Mouse (Mus musculus) neural tube, embryonic 15.5 days (tissue): ENCODE data around the gene Unc45a. TPM values are rescaled to one million over a fixed set of nuclear protein-coding genes. Genes with fewer than 3 reads are reported as not detected.

Source experiments
- ATAC-seq: fragments of 200-750 bp; cut with Nextera tagmentation; 2 replicates; pipeline ENCODE4 v1.8.0; 2017; ENCODE audit warnings: mild to moderate bottlenecking, moderate TSS enrichment, moderate library complexity; ENCODE audit not compliant: low FRiP score
- H3K27ac ChIP-seq: fragments of 300-500 bp; sonication (generic); replicated peaks from 2 replicates; pipeline ENCODE4 v1.5.1; 2015; ENCODE audit warnings: mild to moderate bottlenecking, inconsistent platforms
- H3K27me3 ChIP-seq: fragments of 300-500 bp; sonication (generic); replicated peaks from 2 replicates; pipeline ENCODE4 v1.6.1; 2015; ENCODE audit warnings: inconsistent platforms
- H3K36me3 ChIP-seq: fragments of 300-500 bp; sonication (generic); 2 replicates; pipeline ENCODE4 v1.6.1; 2015; ENCODE audit warnings: inconsistent platforms
- H3K4me1 ChIP-seq: fragments of 300-500 bp; sonication (generic); 2 replicates; pipeline ENCODE4 v1.6.1; 2015; ENCODE audit warnings: inconsistent platforms
- H3K4me2 ChIP-seq: fragments of 300-500 bp; sonication (generic); 2 replicates; pipeline ENCODE4 v1.6.1; 2015; ENCODE audit warnings: inconsistent platforms, mild to moderate bottlenecking, moderate library complexity
- H3K4me3 ChIP-seq: fragments of 300-500 bp; sonication (generic); replicated peaks from 2 replicates; pipeline ENCODE4 v1.5.1; 2015; ENCODE audit warnings: mild to moderate bottlenecking, inconsistent platforms
- H3K9ac ChIP-seq: fragments of 300-500 bp; sonication (generic); replicated peaks from 2 replicates; pipeline ENCODE4 v1.6.1; 2015; ENCODE audit warnings: mild to moderate bottlenecking, inconsistent platforms
- H3K9me3 ChIP-seq: fragments of 300-500 bp; sonication (generic); replicated peaks from 2 replicates; pipeline ENCODE4 v1.6.1; 2016; ENCODE audit warnings: inconsistent platforms
- WGBS: fragments of 180-500 bp; shearing (Covaris S2); methylation state at CpG from one replicate; pipeline ENCODE4 v1.1.7; 2015; ENCODE audit warnings: mixed read lengths; 5-methylcytosine and 5-hydroxymethylcytosine counted together
- polyA plus RNA-seq: library from polyadenylated mRNA; unstranded; fragments of >200 nt; fragmentation: Nextera tagmentation; extraction: Ambion mirVana; gene quantifications from 2 replicates; pipeline ENCODE4 v1.2.1, GENCODE M21; 2015

The Unc45a gene
- polyA plus RNA-seq, 1 experiment from 2014 or later, result 59.0 TPM

GRCm38 (mm10) chr7:80373850-80374249 lies 33.0 kb upstream of the Unc45a start:
- no peak overlapping the region for H3K4me3 ChIP-seq
- peaks cover 26% of the 10 kb centered on the region for H3K4me1 ChIP-seq
- no peak for ATAC-seq
- H3K9ac ChIP-seq, result no peak overlapping the region
- no peak overlapping the region for H3K4me2 ChIP-seq
- H3K27ac ChIP-seq, result 0 out of 2 replicates have a peak overlapping the region, but pooled peaks have one; percentile 6
- H3K9me3 ChIP-seq, result no peaks in the 10 kb centered on the region
- H3K36me3 ChIP-seq, result no peaks in the 10 kb centered on the region
- H3K27me3 ChIP-seq, result no peaks in the 10 kb centered on the region
- WGBS, result 72% methylated on average over 12 of the region's 12 CpGs

GRCm38 (mm10) chr7:80373352-80373751 lies 32.5 kb upstream of the Unc45a start:
- no peak overlapping the region for H3K4me3 ChIP-seq
- peaks cover 29% of the 10 kb centered on the region for H3K4me1 ChIP-seq
- no peak overlapping the region for H3K27ac ChIP-seq
- no peaks in the 10 kb centered on the region for H3K9me3 ChIP-seq
- H3K4me2 ChIP-seq, result no peak overlapping the region
- H3K36me3 ChIP-seq, result peaks cover 4% of the 10 kb centered on the region
- no peaks in the 10 kb centered on the region for H3K27me3 ChIP-seq
- 83% methylated on average over 4 of the region's 4 CpGs for WGBS
- H3K9ac ChIP-seq, result no peak overlapping the region
- no peak for ATAC-seq

- no peak overlapping the region for H3K27ac ChIP-seq
- H3K4me2 ChIP-seq, result no peak overlapping the region
- H3K4me1 ChIP-seq, result peaks cover 29% of the 10 kb centered on the region
- H3K9ac ChIP-seq, result no peak overlapping the region
- peaks cover 11% of the 10 kb centered on the region for H3K36me3 ChIP-seq
- H3K27me3 ChIP-seq, result no peaks in the 10 kb centered on the region
- 55% methylated on average over 2 of the region's 2 CpGs for WGBS
- no peak overlapping the region for H3K4me3 ChIP-seq
- no peaks in the 10 kb centered on the region for H3K9me3 ChIP-seq
- no peak for ATAC-seq
Measured at GRCm38 (mm10) chr7:80372667-80373066, 31.9 kb upstream of the Unc45a start.

- Histone ChIP-seq H3K9me3 (no peaks in the 10 kb centered on the region), H3K4me2 (no peak overlapping the region), H3K9ac (no peak overlapping the region), H3K36me3 (peaks cover 16% of the 10 kb centered on the region), H3K27me3 (no peaks in the 10 kb centered on the region), H3K4me1 (peaks cover 29% of the 10 kb centered on the region), H3K4me3 (no peak overlapping the region), H3K27ac (no peak overlapping the region)
- ATAC-seq, result no peak
- 90% methylated on average over 3 of the region's 3 CpGs for WGBS
Measured at GRCm38 (mm10) chr7:80372166-80372565, 31.4 kb upstream of the Unc45a start.

GRCm38 (mm10) chr7:80371041-80371751 lies 30.4 kb upstream of the Unc45a start, which contains the start of gene Man2a2:
Man2a2 (minus strand) TSS chr7:80371375.
- Histone ChIP-seq H3K4me1 (peaks cover 29% of the 10 kb centered on the region), H3K4me3 (peak within 1 kb of the TSS; percentile 89), H3K9me3 (no peaks in the 10 kb centered on the region), H3K27me3 (no peaks in the 10 kb centered on the region), H3K36me3 (peaks cover 25% of the 10 kb centered on the region), H3K27ac (peak within 1 kb of the TSS; percentile 91), H3K4me2 (peak within 1 kb of the TSS; percentile 68), H3K9ac (peak within 1 kb of the TSS; percentile 95)
- ATAC-seq, result peak; percentile 84
- WGBS, result under 1% methylated on average over 80 of the region's 86 CpGs

- WGBS, result under 1% methylated on average over 31 of the region's 31 CpGs
- H3K27ac ChIP-seq, result peak overlapping the region; percentile 91
- peak overlapping the region; percentile 95 for H3K9ac ChIP-seq
- H3K4me1 ChIP-seq, result peaks cover 25% of the 10 kb centered on the region
- ATAC-seq, result peak; percentile 82
- H3K27me3 ChIP-seq, result no peaks in the 10 kb centered on the region
- H3K4me2 ChIP-seq, result peak overlapping the region; percentile 68
- H3K36me3 ChIP-seq, result peaks cover 31% of the 10 kb centered on the region
- H3K9me3 ChIP-seq, result no peaks in the 10 kb centered on the region
- H3K4me3 ChIP-seq, result peak overlapping the region; percentile 89
Measured at GRCm38 (mm10) chr7:80370649-80371040, 29.8 kb upstream of the Unc45a start.

GRCm38 (mm10) chr7:80369967-80370431 lies 29.2 kb upstream of the Unc45a start:
- peak overlapping the region; percentile 95 for H3K9ac ChIP-seq
- no peak for ATAC-seq
- no peaks in the 10 kb centered on the region for H3K9me3 ChIP-seq
- H3K27me3 ChIP-seq, result no peaks in the 10 kb centered on the region
- H3K4me1 ChIP-seq, result peaks cover 25% of the 10 kb centered on the region
- 43% methylated on average over 4 of the region's 4 CpGs for WGBS
- peak overlapping the region; percentile 89 for H3K4me3 ChIP-seq
- peak overlapping the region; percentile 68 for H3K4me2 ChIP-seq
- peaks cover 31% of the 10 kb centered on the region for H3K36me3 ChIP-seq
- peak overlapping the region; percentile 91 for H3K27ac ChIP-seq

GRCm38 (mm10) chr7:80369461-80369860 lies 28.7 kb upstream of the Unc45a start:
- H3K27me3 ChIP-seq, result no peaks in the 10 kb centered on the region
- WGBS, result 71% methylated on average over 5 of the region's 5 CpGs
- H3K36me3 ChIP-seq, result peaks cover 36% of the 10 kb centered on the region
- H3K4me1 ChIP-seq, result peaks cover 25% of the 10 kb centered on the region
- peak overlapping the region; percentile 89 for H3K4me3 ChIP-seq
- H3K4me2 ChIP-seq, result peak overlapping the region; percentile 68
- H3K9me3 ChIP-seq, result no peaks in the 10 kb centered on the region
- no peak overlapping the region for H3K27ac ChIP-seq
- H3K9ac ChIP-seq, result peak overlapping the region; percentile 95
- ATAC-seq, result no peak

- peak overlapping the region; percentile 68 for H3K4me2 ChIP-seq
- no peaks in the 10 kb centered on the region for H3K27me3 ChIP-seq
- ATAC-seq, result no peak
- H3K9ac ChIP-seq, result no peak overlapping the region
- peaks cover 43% of the 10 kb centered on the region for H3K36me3 ChIP-seq
- 87% methylated on average over 20 of the region's 20 CpGs for WGBS
- no peak overlapping the region for H3K27ac ChIP-seq
- H3K4me1 ChIP-seq, result peaks cover 25% of the 10 kb centered on the region
- no peaks in the 10 kb centered on the region for H3K9me3 ChIP-seq
- H3K4me3 ChIP-seq, result no peak overlapping the region
Measured at GRCm38 (mm10) chr7:80368635-80369421, 28.0 kb upstream of the Unc45a start.

- 94% methylated on average over 9 of the region's 9 CpGs for WGBS
Measured at GRCm38 (mm10) chr7:80368009-80368408, 27.2 kb upstream of the Unc45a start.

GRCm38 (mm10) chr7:80367232-80367631 lies 26.4 kb upstream of the Unc45a start:
- no peak overlapping the region for H3K27ac ChIP-seq
- peaks cover 25% of the 10 kb centered on the region for H3K4me1 ChIP-seq
- H3K4me2 ChIP-seq, result no peak overlapping the region
- peaks cover 59% of the 10 kb centered on the region for H3K36me3 ChIP-seq
- ATAC-seq, result no peak
- H3K27me3 ChIP-seq, result no peaks in the 10 kb centered on the region
- no peak overlapping the region for H3K9ac ChIP-seq
- H3K4me3 ChIP-seq, result no peak overlapping the region
- 95% methylated on average over 7 of the region's 7 CpGs for WGBS
- H3K9me3 ChIP-seq, result no peaks in the 10 kb centered on the region

More at GRCm38 (mm10) chr7:80368009-80368408, 27.2 kb upstream of the Unc45a start:
- no peak overlapping the region for H3K4me2 ChIP-seq
- peaks cover 51% of the 10 kb centered on the region for H3K36me3 ChIP-seq
- no peak overlapping the region for H3K9ac ChIP-seq
- peaks cover 25% of the 10 kb centered on the region for H3K4me1 ChIP-seq
- H3K27ac ChIP-seq, result no peak overlapping the region
- no peak for ATAC-seq
- H3K27me3 ChIP-seq, result no peaks in the 10 kb centered on the region
- no peak overlapping the region for H3K4me3 ChIP-seq
- H3K9me3 ChIP-seq, result no peaks in the 10 kb centered on the region
